Mouse (Mus musculus) left cerebral cortex, postnatal 10 days (tissue): Measurements from ENCODE around the gene Smc1b. TPM values are rescaled to one million over a fixed set of nuclear protein-coding genes. Genes with fewer than 3 reads are reported as not detected.
A peak's percentile ranks its signal among the peaks of the same experiment; 100 is the strongest.

ENCODE experiments used
- DNase-seq, 2 experiments: peaks; one replicate each; pipeline ENCODE4 v3.0.0; 2021 to 2022; ENCODE audit warnings: low spot score in 2 of 2, mixed read lengths in 1 of 2; ENCODE audit errors: extremely low spot score in 1 of 2
- intact Hi-C: fragments of 180-260 bp; cut with DNase I; formaldehyde crosslinking; loops from one replicate; pipeline ENCODE4 v1.15.1; 2025
- total RNA-seq, 2 experiments: library from RNA; stranded (reverse); gene quantifications; 2 replicates each; pipeline ENCODE4 v1.2.3; 2021

Smc1b gene
- total RNA-seq, 2 experiments from 2014 or later = not detected

DNA sequence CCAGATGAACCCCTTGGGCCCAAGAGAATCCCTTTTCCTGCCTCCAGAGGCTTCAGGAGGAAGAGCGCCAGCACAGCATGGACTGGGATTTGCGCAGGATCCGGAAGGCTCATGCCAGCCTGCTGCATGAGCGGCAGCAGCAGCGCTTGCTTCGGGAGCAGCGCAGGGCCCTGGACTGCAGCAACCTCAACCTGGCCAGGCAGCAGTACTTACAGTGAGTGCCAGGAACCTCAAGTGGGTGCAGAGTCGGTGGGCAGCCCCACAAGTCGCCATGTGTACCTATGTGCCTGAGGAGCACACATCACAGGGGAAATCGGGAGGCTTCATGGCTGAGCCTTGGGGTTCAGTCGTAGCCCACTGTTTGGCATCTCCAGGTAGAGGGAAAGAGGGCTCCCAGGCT, 11.4 kb upstream of the Smc1b start:
- DNase-seq = no peak
- intact Hi-C loops = no loop called here

DNA sequence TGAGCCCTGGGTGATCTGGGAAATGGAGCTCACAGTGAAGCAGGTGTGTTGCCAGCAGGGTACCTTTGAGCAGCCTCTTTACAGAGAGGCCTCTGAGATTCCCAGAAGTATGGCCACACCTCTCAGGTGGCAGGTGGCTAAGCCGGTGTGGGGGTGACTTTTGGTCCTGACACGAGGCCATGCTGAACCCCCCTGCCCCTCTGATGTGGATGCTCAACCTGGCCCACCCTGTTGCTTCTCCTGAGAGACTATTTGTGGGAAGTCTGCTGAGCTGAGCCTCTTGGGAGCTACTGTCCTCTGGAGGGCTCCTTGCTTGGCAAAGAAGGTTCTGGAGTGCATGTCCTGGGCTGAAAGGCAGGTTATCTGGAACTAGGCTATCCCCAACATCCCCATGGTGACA, 10.7 kb upstream of the Smc1b start:
- DNase-seq = no peak
- intact Hi-C loops = no loop called here

- no peak for DNase-seq
- intact Hi-C loops = no loop called here
These were observed 9.5 kb upstream of the Smc1b start for GRCm38 (mm10) chr15:85141290-85141689.

DNA sequence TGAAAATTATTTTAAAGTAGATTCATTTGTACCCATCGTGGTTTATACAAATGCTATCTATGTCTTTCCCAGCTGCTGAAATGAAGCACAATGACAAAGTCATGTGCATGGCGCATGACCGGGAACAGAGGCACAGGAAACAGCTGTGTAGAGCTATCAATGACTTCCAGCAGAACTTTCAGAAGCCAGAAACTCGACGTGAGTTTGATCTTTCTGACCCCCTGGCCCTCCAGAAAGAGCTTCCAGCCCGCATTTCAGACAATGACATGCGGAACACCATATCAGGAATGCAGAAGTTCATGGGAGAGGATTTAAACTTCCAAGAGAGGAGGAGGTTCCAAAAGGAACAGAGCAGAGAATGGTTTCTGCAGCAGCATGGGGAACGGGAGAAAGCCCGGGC, 3.4 kb upstream of the Smc1b start:
- DNase-seq = no peak
- intact Hi-C loops = no loop called here

GRCm38 (mm10) chr15:85132193-85132520, 393 bp upstream of the Smc1b start:
- DNase-seq = no peak
- intact Hi-C loops = no loop called here

- DNase-seq = no peak
- intact Hi-C loops = no loop called here
These were observed 46.1 kb downstream of the Smc1b start for GRCm38 (mm10) chr15:85085641-85086040.

GRCm38 (mm10) chr15:85072651-85073050, 59.1 kb downstream of the Smc1b start:
- intact Hi-C loops = loop anchor here (5.0 kb wide), 1 partner anchor 75 kb away; no protein-coding TSS in a partner anchor
- no peak for DNase-seq

DNA sequence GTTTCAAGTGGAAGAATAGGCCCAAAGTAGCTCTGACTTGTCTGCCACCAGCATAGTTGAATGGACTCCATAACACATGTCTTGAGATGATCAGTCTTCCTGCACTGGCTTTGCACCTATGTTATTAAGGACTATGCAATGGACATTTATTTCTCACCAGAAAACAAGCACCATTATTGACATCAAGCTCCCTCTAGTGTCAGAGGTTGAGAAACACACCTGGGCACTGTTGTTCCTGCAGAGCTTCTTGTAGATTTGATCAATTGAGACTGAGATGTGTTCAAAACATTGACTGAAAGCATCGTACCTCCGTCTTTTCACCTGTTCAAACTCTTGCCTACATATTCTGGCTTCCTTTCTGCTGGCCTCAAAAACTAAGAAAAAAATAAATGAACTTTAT, 61.2 kb downstream of the Smc1b start:
- intact Hi-C loops = loop anchor here (5.0 kb wide), 1 partner anchor 73 kb away; no protein-coding TSS in a partner anchor

GRCm38 (mm10) chr15:85063421-85063820, 68.3 kb downstream of the Smc1b start:
- intact Hi-C loops = no loop called here
- DNase-seq = no peak

More for the DNA sequence above, 61.2 kb downstream of the Smc1b start:
- peak in 1 of 2 experiments; percentile 25 for DNase-seq

GRCm38 (mm10) chr15:85055186-85055585, 76.6 kb downstream of the Smc1b start:
- intact Hi-C loops = no loop called here
- DNase-seq = no peak

- intact Hi-C loops = loop anchor here (5.0 kb wide), 1 partner anchor 122 kb away; no protein-coding TSS in a partner anchor
- DNase-seq = no peak
These were observed 77.7 kb downstream of the Smc1b start for GRCm38 (mm10) chr15:85054098-85054497.

DNA sequence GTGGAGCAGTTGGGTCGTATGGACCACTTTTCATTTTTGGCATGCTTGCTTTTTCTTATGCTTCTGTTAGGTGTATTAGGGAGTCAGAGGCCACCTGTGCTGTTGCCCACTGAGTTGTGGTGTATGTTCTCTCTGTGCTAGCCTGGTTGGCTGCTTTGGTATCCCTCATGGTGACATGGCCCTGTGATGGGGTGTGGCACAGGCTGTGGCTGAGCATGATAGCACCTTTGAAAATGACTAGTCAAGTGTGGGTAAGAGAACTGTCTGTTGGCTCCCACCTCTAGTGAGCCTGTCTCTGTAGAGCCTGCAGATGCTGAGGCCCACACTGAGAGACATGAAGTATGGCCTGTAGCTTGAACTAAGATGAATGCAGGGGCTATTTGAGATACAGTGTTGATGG, 82.0 kb downstream of the Smc1b start:
- intact Hi-C loops = loop anchor here (5.0 kb wide), 1 partner anchor 117 kb away; no protein-coding TSS in a partner anchor

DNA sequence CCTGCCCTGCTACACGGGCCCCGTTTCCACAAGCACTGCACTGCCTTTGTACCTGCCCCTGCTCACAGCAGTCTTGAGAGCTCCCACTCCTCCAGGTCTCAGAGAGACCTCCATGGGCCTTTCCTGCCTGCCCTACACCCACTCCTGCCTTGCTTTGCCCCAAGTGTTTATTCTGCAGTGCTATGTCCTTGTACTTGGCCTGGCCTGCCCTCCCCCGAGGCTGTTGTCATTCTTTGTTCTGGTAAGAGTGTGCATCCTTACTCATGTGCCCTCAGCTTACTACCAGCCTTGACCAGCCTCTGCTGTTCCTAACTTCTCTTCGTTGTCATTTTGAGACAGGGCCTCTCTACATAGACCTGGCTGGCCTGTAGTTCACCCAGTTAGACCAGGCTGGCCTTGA, 83.9 kb downstream of the Smc1b start:
- no peak for DNase-seq
- intact Hi-C loops = no loop called here

More for the DNA sequence above, 82.0 kb downstream of the Smc1b start:
- DNase-seq = no peak

DNA sequence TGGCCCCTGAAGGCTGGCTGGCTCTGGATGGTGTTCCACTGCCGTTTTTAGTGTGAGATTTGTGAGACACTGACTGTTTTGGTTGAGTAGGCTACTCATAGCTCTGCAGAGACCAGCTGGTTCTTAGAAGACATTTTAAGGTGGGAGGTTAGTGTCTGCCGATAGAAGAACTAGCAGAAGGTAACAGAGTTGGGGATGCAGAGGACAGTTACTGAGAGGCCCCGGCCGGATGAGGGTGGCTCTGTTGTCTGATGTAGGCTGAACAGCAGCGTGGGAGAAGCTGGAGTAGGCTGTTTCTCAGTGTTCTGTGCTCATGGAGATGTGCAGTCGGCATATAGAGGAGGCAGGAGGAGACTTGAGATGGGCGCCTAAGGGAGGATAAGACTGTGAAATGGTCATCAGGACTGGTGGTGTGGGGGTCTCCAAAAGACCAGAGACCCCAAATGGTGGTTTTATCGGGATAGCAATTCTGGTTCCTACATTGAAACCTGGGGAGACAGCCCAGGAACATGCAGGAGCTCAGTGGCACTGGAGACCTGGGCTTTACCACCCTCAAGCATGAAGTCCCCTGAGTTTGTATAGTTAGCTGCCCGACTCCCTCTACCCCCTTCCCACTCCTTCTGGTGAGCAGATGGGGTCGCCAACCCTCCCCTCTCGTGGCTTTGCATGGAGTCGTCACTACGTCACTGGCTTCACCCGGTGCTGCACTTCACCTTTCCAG, 85.4 kb downstream of the Smc1b start:
- intact Hi-C loops = no loop called here
- DNase-seq = no peak

DNA sequence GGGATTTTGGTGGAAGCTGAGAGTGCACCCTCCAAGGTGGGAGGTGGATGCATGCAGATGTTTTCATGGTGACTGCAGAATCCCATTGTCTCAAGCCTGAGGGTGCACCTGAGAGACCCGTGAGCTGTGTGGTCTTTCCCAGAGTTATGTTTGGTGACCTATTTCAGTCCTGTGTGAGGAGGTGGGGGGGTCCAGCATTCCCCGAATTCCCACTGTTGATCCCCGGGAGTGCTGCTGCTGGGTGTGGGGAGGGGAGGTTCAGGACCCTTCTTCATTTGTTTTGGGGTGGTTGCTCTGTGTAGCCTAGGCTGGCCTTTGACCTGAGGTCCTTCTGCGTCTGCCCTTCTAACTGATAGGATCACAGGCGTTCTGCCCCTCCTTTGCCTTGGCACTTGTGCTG, 88.0 kb downstream of the Smc1b start:
- intact Hi-C loops = loop anchor here (5.0 kb wide), 1 partner anchor 41 kb away; no protein-coding TSS in a partner anchor
- no peak for DNase-seq

GRCm38 (mm10) chr15:85043116-85043515, 88.6 kb downstream of the Smc1b start:
- DNase-seq = no peak
- intact Hi-C loops = loop anchor here (5.0 kb wide), 1 partner anchor 41 kb away; no protein-coding TSS in a partner anchor

- intact Hi-C loops = loop anchor here (5.0 kb wide), 1 partner anchor 40 kb away; no protein-coding TSS in a partner anchor
- DNase-seq = peak; percentile 75 to 91
These were observed 89.3 kb downstream of the Smc1b start for GRCm38 (mm10) chr15:85042361-85042954.

DNA sequence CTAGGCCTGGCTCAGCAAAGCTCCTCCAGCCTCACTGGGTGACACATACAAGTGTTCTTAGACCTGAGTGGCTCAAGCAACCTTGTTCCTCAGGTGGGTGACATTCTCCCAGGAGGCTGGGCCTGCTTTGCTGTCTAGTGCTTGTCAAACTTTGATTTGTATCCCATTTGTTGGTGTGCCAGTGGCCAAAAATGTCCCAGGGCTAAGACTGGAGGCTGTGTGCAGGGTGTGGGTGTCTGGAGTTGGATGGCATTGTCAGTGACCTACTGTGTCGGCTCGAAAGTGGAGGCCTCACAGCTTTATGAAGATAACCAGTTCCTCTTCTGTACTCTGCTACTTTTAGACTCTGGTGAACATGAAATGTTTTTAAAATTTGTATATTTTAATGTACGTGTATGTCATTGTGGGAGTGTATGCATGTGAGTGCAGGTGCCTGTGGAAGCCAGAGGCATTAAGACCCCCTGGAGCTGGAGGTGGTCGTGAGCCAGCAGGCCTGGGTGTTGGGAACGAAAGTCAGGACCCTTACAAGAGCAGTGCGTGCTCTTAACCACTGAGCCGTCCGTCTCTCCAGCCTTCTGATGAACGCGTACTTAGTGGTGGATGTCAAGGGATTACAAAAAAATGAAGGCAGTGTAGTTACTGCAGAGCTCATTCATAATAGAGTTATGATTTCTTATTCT, 90.1 kb downstream of the Smc1b start:
- DNase-seq = no peak
- intact Hi-C loops = loop anchor here (5.0 kb wide), 1 partner anchor 39 kb away; no protein-coding TSS in a partner anchor

DNA sequence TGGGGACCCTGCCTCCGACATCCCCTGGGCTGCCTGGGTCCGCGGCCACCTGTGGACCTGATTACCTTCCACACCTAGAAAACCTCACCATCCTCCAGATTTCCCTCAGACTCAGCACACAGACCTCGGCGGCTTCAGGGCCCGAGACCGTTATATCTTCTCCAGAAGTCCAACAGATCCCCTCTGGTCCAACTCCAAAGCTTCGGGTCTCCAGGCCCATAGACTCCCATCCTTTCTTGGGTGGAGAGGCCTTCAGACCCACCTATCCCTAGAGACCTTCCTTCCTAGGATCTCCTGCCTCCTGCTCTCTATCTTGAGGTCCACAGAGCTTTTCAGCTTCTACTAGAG, 94.4 kb downstream of the Smc1b start:
- intact Hi-C loops = no loop called here
- no peak for DNase-seq
